Mouse (Mus musculus) forebrain, embryonic 10.5 days (tissue): ENCODE data around the gene Rora. TPM values are rescaled to one million over a fixed set of nuclear protein-coding genes. Genes with fewer than 3 reads are reported as not detected.

ENCODE experiments used
- DNase-seq: peaks from one replicate; pipeline ENCODE4 v3.0.0-alpha.2; 2017; ENCODE audit warnings: low spot score; ENCODE audit errors: extremely low spot score
- H3K27ac ChIP-seq: fragments of 300-500 bp; sonication (generic); 2 replicates; pipeline ENCODE4 v1.5.1; 2016; ENCODE audit warnings: mild to moderate bottlenecking
- H3K27me3 ChIP-seq: fragments of 300-500 bp; sonication (generic); 2 replicates; pipeline ENCODE4 v1.6.1; 2016; ENCODE audit warnings: mild to moderate bottlenecking; ENCODE audit not compliant: poor library complexity, severe bottlenecking
- H3K36me3 ChIP-seq: fragments of 300-500 bp; sonication (generic); replicated peaks from 2 replicates; pipeline ENCODE4 v1.6.1; 2016; ENCODE audit warnings: mild to moderate bottlenecking, moderate library complexity
- H3K4me1 ChIP-seq: fragments of 300-500 bp; sonication (generic); 2 replicates; pipeline ENCODE4 v1.6.1; 2016
- H3K4me3 ChIP-seq: fragments of 300-500 bp; sonication (generic); 2 replicates; pipeline ENCODE4 v1.5.1; 2016; ENCODE audit warnings: mild to moderate bottlenecking, moderate library complexity
- H3K9me3 ChIP-seq: fragments of 300-500 bp; sonication (generic); 2 replicates; pipeline ENCODE4 v1.6.1; 2016; ENCODE audit warnings: mild to moderate bottlenecking, moderate library complexity
- WGBS: fragments of 180-500 bp; shearing (Covaris S2); methylation state at CpG from one replicate; pipeline ENCODE4 v1.1.7; 2016; 5-methylcytosine and 5-hydroxymethylcytosine counted together
- polyA plus RNA-seq: library from polyadenylated mRNA; unstranded; fragments of >200 nt; fragmentation: Nextera tagmentation; extraction: Ambion mirVana; gene quantifications from 2 replicates; pipeline ENCODE4 v1.2.1, GENCODE M21; 2016

The Rora gene
- polyA plus RNA-seq, 1 experiment from 2014 or later = 5.6 TPM

DNA sequence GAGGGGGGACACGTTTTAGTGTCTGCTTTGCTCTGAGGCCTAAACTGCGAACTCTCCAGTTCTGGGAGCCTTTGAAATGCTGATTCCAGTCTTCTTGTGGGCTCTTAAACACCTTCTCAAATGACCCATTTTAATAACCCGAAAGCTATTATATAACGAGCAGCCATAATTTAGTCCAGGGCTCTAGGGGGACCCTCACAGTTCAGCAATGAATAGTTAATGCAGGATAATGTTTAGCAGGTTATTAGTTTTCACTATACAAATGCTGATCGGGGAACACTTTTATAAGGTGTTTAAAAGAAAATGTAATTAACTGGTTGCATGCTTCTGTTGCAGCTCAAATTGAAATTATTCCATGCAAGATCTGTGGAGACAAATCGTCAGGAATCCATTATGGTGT, 694.2 kb downstream of the Rora start:
- H3K4me3 ChIP-seq = no peak overlapping the region
- H3K4me1 ChIP-seq = peaks cover 17% of the 10 kb centered on the region
- no peak overlapping the region for H3K27ac ChIP-seq
- no peaks in the 10 kb centered on the region for H3K27me3 ChIP-seq
- WGBS = 65% methylated on average over 6 of the region's 6 CpGs
- no peak for DNase-seq
- H3K9me3 ChIP-seq = no peaks in the 10 kb centered on the region
- H3K36me3 ChIP-seq = no peaks in the 10 kb centered on the region

DNA sequence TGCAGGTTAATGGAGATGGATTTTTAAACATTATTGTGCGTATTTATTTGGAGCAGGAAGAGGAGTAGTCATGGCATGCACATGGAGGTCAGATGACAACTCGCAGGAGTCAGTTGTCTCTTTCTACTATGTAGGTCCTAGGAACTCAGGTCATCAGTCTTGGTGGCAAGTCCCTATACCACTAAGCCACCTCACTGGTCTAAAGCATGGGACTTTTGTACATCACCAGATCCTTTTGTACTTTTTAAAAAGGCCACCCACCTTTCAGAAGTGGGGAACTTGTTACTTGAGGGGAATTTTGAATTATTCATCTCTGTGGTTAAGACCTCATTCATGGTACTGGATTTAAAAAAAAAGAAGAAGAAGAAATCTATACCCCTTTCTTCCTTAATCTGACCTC, 696.0 kb downstream of the Rora start:
- H3K27ac ChIP-seq = no peak overlapping the region
- no peaks in the 10 kb centered on the region for H3K27me3 ChIP-seq
- WGBS = 91% methylated on average over 2 of the region's 2 CpGs
- H3K9me3 ChIP-seq = no peaks in the 10 kb centered on the region
- no peak overlapping the region for H3K4me3 ChIP-seq
- H3K36me3 ChIP-seq = no peaks in the 10 kb centered on the region
- H3K4me1 ChIP-seq = peaks cover 13% of the 10 kb centered on the region
- DNase-seq = no peak

DNA sequence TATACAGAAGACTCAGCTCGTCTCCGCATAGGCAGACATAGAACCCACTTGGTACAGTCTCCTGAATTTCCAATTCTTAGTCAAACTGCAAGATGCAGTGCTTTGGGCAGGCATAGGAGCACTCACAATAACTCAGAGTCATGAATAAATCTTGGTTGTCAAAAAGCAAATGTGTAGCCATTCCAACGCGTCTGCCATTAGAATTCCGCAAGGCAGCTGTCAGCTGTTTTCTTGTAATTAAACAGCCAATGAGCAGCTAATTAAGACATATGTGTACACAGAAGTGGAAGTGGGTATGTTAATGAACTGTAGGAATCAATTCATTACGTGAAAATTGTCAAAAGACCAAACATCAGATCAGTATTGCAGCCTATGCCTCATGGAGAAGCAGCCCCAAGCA, 700.6 kb downstream of the Rora start:
- Histone ChIP-seq H3K36me3 (no peaks in the 10 kb centered on the region), H3K27ac (no peak overlapping the region)

DNA sequence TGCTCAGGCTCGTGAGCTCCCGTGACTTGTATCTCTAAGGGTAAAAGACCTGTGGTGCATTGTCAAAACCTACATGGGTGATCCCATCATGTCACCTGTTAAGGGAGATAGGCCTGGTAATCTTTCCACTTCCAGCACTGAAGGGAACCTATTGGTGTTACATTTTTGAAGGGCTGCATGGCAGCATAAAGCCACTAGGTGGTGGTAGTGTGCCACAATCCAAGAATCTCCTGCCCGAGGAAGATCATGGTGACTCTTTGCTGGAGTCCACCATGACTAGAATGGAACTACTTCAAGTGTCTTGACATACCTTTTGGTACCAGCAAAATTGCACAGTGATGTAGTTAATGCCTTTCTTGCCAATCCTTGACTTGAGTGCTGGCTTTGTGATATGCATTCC, 704.2 kb downstream of the Rora start:
- H3K9me3 ChIP-seq = no peaks in the 10 kb centered on the region
- H3K27me3 ChIP-seq = no peaks in the 10 kb centered on the region
- H3K4me3 ChIP-seq = no peak overlapping the region
- H3K27ac ChIP-seq = no peak overlapping the region
- DNase-seq = peak; percentile 58
- H3K4me1 ChIP-seq = peaks cover 13% of the 10 kb centered on the region
- no peaks in the 10 kb centered on the region for H3K36me3 ChIP-seq
- WGBS = 32% methylated on average over 3 of the region's 3 CpGs

More for the DNA sequence above, 700.6 kb downstream of the Rora start:
- peaks cover 12% of the 10 kb centered on the region for H3K4me1 ChIP-seq
- no peaks in the 10 kb centered on the region for H3K9me3 ChIP-seq
- WGBS = 93% methylated on average over 6 of the region's 6 CpGs
- no peaks in the 10 kb centered on the region for H3K27me3 ChIP-seq
- DNase-seq = no peak
- no peak overlapping the region for H3K4me3 ChIP-seq

DNA sequence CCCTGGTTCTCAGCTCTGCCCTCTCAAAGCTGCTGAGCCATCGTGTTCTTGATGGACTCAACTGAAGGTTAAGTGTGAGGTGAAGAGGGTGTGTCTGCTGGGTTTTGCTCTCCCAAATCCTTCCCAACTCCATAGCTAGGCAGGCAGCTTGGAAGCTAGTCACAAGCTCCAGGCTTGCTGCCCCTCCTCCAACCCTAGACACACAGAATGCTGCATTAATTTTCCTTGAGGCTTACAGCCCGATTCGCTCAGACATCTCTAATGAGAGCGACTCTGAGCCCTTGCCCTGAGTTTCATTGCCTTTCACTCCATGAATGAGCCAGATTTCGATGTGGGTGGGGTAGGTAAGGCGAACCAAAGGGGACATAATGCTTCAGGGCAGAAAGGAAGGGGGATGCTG, 705.2 kb downstream of the Rora start:
- H3K4me3 ChIP-seq = no peak overlapping the region
- H3K4me1 ChIP-seq = peaks cover 15% of the 10 kb centered on the region
- 74% methylated on average over 6 of the region's 6 CpGs for WGBS

DNA sequence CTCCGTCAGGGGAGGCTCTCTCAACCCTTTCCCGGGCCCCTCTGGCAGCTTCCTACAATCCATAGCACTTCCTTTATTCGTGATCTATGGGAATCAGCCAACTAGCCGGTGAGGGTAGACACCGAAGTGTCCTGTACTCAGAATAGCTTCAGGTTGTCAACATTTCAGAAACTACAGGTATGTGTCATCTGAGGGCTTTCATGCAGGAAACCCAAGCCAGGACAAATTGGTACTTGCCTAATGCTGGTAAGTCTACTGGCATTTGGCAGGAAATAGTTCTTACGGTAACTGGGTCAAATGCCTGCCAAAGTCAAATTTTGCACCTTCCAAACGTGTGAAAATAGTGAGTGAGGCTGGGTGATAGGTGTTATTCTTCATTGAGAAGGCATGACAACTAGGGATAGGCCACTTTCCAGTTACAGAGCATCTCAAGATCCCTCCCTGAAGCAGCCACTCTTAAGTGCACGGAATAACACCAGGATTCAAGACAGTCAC, 708.4 kb downstream of the Rora start:
- no peak for DNase-seq
- H3K9me3 ChIP-seq = no peaks in the 10 kb centered on the region
- no peak overlapping the region for H3K4me3 ChIP-seq
- peaks cover 24% of the 10 kb centered on the region for H3K4me1 ChIP-seq
- no peak overlapping the region for H3K27ac ChIP-seq
- 88% methylated on average over 8 of the region's 8 CpGs for WGBS
- no peaks in the 10 kb centered on the region for H3K27me3 ChIP-seq
- H3K36me3 ChIP-seq = peaks cover 5% of the 10 kb centered on the region; the same call in 1 of the 2 replicates

More for the DNA sequence above, 705.2 kb downstream of the Rora start:
- Histone ChIP-seq H3K27me3 (no peaks in the 10 kb centered on the region), H3K9me3 (no peaks in the 10 kb centered on the region), H3K27ac (peak overlapping the region; percentile 37; the same call in 1 of the 2 replicates), H3K36me3 (no peaks in the 10 kb centered on the region)
- no peak for DNase-seq

DNA sequence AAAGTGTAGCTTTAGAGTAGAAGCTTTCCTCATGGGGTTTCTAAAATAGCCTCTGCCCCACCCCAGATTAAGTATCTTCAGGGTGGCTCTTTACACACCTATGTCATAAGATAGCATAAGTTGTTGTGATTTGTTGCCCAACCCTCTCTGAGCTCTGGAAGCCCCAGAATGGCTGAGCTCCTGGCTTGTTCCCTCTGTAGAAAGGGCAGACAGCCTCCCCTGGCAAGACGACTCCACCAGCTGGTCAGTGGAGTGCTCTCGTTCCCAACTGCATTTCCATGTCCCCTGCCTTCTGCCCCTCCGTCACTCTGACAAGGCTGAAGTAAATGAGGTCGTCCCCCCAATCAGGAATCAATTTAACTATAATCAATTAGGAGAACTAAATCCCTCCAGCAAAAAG, 709.2 kb downstream of the Rora start:
- Histone ChIP-seq H3K36me3 (peaks cover 5% of the 10 kb centered on the region; the same call in 1 of the 2 replicates), H3K27me3 (no peaks in the 10 kb centered on the region), H3K27ac (no peak overlapping the region), H3K9me3 (no peaks in the 10 kb centered on the region), H3K4me3 (no peak overlapping the region), H3K4me1 (peaks cover 24% of the 10 kb centered on the region)
- DNase-seq = no peak
- WGBS = 42% methylated on average over 4 of the region's 4 CpGs

DNA sequence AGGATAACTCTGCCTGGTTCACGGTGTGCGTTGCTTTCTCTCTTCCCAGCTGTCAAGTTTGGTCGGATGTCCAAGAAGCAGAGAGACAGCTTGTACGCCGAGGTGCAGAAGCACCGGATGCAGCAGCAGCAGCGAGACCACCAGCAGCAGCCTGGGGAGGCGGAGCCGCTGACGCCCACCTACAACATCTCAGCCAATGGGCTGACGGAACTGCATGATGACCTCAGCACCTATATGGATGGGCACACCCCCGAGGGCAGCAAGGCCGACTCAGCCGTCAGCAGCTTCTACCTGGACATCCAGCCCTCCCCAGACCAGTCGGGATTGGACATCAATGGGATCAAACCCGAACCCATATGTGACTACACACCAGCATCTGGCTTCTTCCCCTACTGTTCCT, 710.5 kb downstream of the Rora start:
- peak overlapping the region; percentile 27; the same call in 1 of the 2 replicates for H3K4me3 ChIP-seq
- 42% methylated on average over 16 of the region's 16 CpGs for WGBS

DNA sequence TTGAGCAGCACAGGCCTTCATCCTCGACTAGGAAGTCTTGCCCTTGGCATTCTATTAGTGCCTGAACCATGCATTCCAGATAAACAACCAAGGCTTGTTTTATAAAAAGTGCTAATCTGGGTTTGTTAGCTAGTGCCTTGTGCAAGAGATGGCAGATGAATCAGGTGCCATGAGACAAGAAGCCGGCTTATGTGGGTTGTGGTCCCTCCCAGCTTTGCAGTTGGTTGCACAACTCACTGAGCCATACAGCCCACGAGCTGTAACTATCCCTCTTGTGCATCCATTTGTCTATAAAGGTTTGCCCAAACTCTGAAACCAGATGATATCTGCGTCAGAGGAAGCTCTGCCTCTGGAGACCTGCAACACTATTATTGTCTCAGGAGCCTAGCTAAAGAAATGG, 713.5 kb downstream of the Rora start:
- Histone ChIP-seq H3K27ac (no peak overlapping the region), H3K4me1 (peaks cover 10% of the 10 kb centered on the region), H3K9me3 (no peaks in the 10 kb centered on the region), H3K4me3 (no peak overlapping the region), H3K36me3 (peaks cover 9% of the 10 kb centered on the region; the same call in 1 of the 2 replicates), H3K27me3 (no peaks in the 10 kb centered on the region)
- DNase-seq = no peak
- WGBS = 81% methylated on average over 4 of the region's 4 CpGs

More for the DNA sequence above, 710.5 kb downstream of the Rora start:
- no peaks in the 10 kb centered on the region for H3K27me3 ChIP-seq
- H3K27ac ChIP-seq = no peak overlapping the region
- no peak for DNase-seq
- H3K36me3 ChIP-seq = peaks cover 5% of the 10 kb centered on the region; the same call in 1 of the 2 replicates
- H3K4me1 ChIP-seq = peaks cover 13% of the 10 kb centered on the region
- no peaks in the 10 kb centered on the region for H3K9me3 ChIP-seq

DNA sequence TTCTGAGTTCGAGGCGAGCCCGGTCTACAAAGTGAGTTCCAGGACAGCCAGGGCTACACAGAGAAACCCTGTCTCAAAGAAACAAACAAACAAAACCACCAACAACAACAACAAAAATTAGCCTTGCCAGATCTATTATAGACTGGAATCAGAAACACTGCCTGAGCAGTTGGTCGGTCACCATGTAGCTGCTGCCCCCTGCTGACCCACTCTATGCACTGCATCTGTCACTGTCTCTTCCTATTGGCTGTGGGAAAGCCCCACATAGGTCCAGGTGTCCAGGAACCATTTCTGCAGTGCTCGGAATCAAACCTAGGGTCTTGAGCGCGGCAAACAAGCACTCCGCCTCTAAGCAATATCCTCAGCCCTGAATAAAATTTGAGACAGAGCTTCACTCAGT, 714.5 kb downstream of the Rora start:
- 72% methylated on average over 8 of the region's 8 CpGs for WGBS
- no peaks in the 10 kb centered on the region for H3K9me3 ChIP-seq
- H3K4me3 ChIP-seq = no peak overlapping the region

DNA sequence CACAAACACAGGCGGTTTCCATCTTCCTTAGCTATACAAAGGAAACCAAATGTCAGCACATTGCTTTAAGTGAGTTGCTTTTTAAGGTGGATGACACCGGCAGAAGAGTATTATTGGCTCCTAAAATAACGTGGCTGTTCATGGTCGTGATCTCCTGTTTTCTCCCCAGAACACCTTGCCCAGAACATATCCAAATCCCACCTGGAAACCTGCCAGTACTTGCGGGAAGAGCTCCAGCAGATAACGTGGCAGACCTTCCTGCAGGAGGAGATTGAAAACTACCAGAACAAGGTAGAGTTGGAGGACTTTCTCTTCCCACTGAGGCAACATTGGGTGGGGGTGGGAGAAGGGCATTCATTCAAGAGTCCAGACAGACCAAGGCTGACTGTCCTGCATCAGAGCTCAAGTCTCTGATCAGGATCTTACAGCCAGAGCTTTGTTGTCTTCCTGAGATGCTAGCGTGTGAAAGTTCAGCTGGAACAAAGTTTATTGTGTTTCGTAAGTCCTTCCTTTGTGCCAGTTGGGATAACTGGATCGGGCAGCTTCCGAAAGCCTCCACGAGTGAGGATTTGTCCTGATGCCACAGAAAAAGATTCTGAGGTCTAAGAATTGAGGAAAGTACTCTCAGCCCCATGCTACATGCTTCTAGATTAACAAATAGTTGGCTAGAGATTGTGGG, 717.6 kb downstream of the Rora start:
- no peaks in the 10 kb centered on the region for H3K9me3 ChIP-seq
- no peak for DNase-seq
- H3K27me3 ChIP-seq = no peaks in the 10 kb centered on the region
- WGBS = 84% methylated on average over 11 of the region's 11 CpGs
- H3K4me3 ChIP-seq = no peak overlapping the region
- H3K36me3 ChIP-seq = peaks cover 25% of the 10 kb centered on the region; the same call in 1 of the 2 replicates
- no peak overlapping the region for H3K27ac ChIP-seq
- 0 out of 2 replicates have a peak, but pooled peaks cover 2% of the 10 kb centered on the region for H3K4me1 ChIP-seq

More for the DNA sequence above, 714.5 kb downstream of the Rora start:
- H3K36me3 ChIP-seq = peaks cover 12% of the 10 kb centered on the region
- H3K27me3 ChIP-seq = no peaks in the 10 kb centered on the region
- peak; percentile 57 for DNase-seq
- H3K27ac ChIP-seq = no peak overlapping the region
- H3K4me1 ChIP-seq = peaks cover 10% of the 10 kb centered on the region

DNA sequence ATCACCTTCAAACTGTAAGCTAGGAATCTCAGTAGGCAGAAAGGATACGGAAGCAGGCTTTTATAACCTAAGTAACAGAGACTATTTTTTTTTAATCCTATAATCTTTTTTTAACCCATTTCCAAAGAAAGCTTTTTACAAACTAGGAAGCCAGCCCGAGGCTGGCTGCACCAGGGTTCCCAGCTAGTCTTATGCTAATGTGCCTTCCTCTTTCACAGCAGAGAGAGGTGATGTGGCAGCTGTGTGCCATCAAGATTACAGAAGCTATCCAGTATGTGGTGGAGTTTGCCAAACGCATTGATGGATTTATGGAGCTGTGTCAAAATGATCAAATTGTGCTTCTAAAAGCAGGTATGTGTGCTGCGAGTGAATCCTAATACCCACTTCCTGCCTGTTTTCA, 719.3 kb downstream of the Rora start:
- Histone ChIP-seq H3K27me3 (no peaks in the 10 kb centered on the region), H3K4me1 (no peaks in the 10 kb centered on the region), H3K36me3 (peaks cover 40% of the 10 kb centered on the region), H3K27ac (no peak overlapping the region), H3K4me3 (no peak overlapping the region), H3K9me3 (no peaks in the 10 kb centered on the region)
- no peak for DNase-seq
- whole genome bisulfite sequencing = 44% methylated on average over 4 of the region's 4 CpGs

DNA sequence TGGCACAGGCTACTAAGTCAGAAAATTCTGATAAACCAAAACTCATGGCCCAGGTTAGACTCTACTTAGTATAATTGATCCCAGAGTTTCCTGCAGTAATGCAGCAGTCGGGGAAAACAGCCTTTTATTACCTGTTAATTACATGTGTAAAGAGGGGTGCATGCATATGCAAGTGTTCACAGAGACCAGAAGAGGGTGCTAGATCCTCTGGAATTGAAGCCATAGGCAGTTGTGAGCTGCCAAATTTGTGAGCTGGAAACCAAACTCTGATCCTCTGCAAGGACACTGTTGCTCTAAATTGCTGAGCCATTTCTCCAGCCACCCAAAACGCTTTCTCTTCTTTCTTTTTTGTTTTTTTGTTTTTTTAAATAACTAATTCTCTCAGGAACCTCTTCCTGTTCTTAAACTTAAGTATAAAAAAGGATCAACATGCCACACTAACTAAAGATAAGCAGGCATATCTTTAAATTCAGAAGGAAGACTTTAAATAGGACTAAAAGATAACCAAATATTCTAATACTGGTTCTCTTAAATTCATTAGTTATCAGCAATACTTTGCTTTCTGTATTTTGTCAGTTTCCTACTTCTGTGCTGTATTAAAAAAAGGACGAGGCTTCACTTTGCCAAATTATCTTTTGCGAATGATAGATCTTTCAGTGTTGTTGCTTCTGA, 723.5 kb downstream of the Rora start:
- no peaks in the 10 kb centered on the region for H3K9me3 ChIP-seq

More for the DNA sequence above, 723.5 kb downstream of the Rora start:
- no peak overlapping the region for H3K4me3 ChIP-seq
- no peak overlapping the region for H3K27ac ChIP-seq
- H3K36me3 ChIP-seq = peaks cover 42% of the 10 kb centered on the region
- H3K27me3 ChIP-seq = no peaks in the 10 kb centered on the region
- no peaks in the 10 kb centered on the region for H3K4me1 ChIP-seq
- no peak for DNase-seq
- WGBS = 86% methylated on average over 4 of the region's 4 CpGs
